Mouse (Mus musculus) lung, adult 2 months (tissue): ENCODE measurements around the gene Ccdc136. TPM values are rescaled to one million over a fixed set of nuclear protein-coding genes. Genes with fewer than 3 reads are reported as not detected.

Experiments used
- DNase-seq: peaks from one replicate; pipeline ENCODE4 v3.0.0; 2022
- H3K4me1 ChIP-seq: fragments of 200-500 bp; 2 replicates; pipeline ENCODE4 v1.6.1; 2011; ENCODE audit warnings: low read length; ENCODE audit not compliant: control insufficient read depth, insufficient read depth
- H3K4me3 ChIP-seq: fragments of 200-500 bp; replicated peaks from 2 replicates; pipeline ENCODE3; 2011; ENCODE audit warnings: low read depth, mild to moderate bottlenecking, control low read depth, low read length; ENCODE audit errors: extremely low read depth
- CTCF ChIP-seq: fragments of 200-500 bp; IDR thresholded peaks from 2 replicates; pipeline ENCODE4 v1.5.1; 2011; ENCODE audit warnings: mild to moderate bottlenecking, low read length, control low read depth; ENCODE audit not compliant: insufficient read depth
- POLR2A ChIP-seq: fragments of 200-500 bp; IDR thresholded peaks from 2 replicates; pipeline ENCODE4 v1.6.1; 2011; ENCODE audit warnings: low read depth, mild to moderate bottlenecking, control low read depth, low read length, borderline replicate concordance; ENCODE audit errors: extremely low read depth
- WGBS: fragments of 180-500 bp; shearing (Covaris S2); methylation state at CpG from one replicate; pipeline ENCODE4 v1.1.7; 2018; 5-methylcytosine and 5-hydroxymethylcytosine counted together
- polyA plus RNA-seq: library from polyadenylated mRNA; depleted of rRNA; stranded (reverse); fragments of >200 nt; gene quantifications from 2 replicates; pipeline ENCODE4 v1.2.3, GENCODE M21; 2012

Ccdc136 gene
- polyA plus RNA-seq, 1 experiment, result 3.2 TPM

DNA sequence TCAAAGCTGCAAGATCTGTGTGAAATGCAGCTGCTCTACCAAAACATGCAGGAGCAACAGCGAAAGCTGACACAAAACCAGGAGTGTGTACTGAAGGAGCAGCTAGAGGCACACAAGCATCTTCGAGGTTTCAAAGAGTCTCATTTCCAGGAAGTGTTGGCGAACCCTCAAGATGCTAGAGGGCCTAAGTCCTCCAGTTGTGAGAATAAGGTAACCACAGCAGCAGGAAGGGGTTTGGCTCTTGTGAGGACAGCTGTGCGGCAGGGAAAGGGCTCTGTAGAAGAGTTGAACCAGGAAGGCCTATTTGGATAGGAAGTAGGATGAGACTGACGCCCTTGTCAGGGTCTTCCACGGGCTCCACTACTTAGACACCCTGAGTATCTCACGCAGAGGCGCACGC lies 19.3 kb downstream of the Ccdc136 start:
- WGBS, result 62% methylated on average over 9 of the region's 9 CpGs
- Histone ChIP-seq H3K4me1 (no peaks in the 10 kb centered on the region), H3K4me3 (no peak overlapping the region)
- DNase-seq, result no peak
- TF ChIP-seq CTCF (no peak), POLR2A (no peak)

GRCm38 (mm10) chr6:29420596-29420995 lies 24.5 kb downstream of the Ccdc136 start:
- DNase-seq, result no peak
- H3K4me3 ChIP-seq, result no peak overlapping the region
- H3K4me1 ChIP-seq, result no peaks in the 10 kb centered on the region
- WGBS, result 69% methylated on average over 2 of the region's 2 CpGs
- no peak for TF ChIP-seq POLR2A
- TF ChIP-seq CTCF, result no peak

DNA sequence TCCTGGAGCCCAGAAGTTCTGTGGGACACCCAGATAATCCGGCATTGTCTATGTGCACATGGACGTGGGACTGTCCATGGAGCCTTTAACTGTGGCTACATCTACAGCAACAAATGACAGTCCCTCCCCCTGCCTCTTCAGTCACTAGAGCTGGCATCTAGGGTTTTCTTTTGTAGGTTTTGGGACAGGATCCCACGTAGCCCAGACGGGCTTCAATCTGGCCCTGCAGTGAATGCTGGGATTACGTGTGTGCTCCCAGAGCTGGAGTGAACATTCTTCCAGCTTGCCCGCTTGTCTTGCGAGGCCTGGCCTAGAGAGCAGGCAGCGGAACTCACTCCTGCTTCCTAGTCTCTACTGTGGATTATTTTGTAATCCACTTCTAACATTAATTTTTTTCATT lies 29.0 kb downstream of the Ccdc136 start:
- WGBS, result 88% methylated on average over 8 of the region's 8 CpGs
- no peak for DNase-seq
- Histone ChIP-seq H3K4me3 (no peak overlapping the region), H3K4me1 (no peaks in the 10 kb centered on the region)
- no peak for TF ChIP-seq POLR2A
- TF ChIP-seq CTCF, result no peak

- no peak overlapping the region for H3K4me3 ChIP-seq
- TF ChIP-seq CTCF (no peak), POLR2A (no peak)
- WGBS, result 72% methylated on average over 6 of the region's 6 CpGs
- no peak for DNase-seq
- no peaks in the 10 kb centered on the region for H3K4me1 ChIP-seq
These were observed 30.2 kb downstream of the Ccdc136 start for GRCm38 (mm10) chr6:29426331-29426730.

GRCm38 (mm10) chr6:29428171-29428570 lies 32.1 kb downstream of the Ccdc136 start:
- WGBS, result 56% methylated on average over 4 of the region's 4 CpGs
- TF ChIP-seq POLR2A, result no peak
- TF ChIP-seq CTCF, result no peak
- H3K4me3 ChIP-seq, result no peak overlapping the region
- H3K4me1 ChIP-seq, result peaks cover 3% of the 10 kb centered on the region; the same call in 1 of the 2 replicates
- DNase-seq, result no peak

GRCm38 (mm10) chr6:29430681-29431420 lies 34.7 kb downstream of the Ccdc136 start:
- 66% methylated on average over 15 of the region's 15 CpGs for WGBS
- no peak for DNase-seq

DNA sequence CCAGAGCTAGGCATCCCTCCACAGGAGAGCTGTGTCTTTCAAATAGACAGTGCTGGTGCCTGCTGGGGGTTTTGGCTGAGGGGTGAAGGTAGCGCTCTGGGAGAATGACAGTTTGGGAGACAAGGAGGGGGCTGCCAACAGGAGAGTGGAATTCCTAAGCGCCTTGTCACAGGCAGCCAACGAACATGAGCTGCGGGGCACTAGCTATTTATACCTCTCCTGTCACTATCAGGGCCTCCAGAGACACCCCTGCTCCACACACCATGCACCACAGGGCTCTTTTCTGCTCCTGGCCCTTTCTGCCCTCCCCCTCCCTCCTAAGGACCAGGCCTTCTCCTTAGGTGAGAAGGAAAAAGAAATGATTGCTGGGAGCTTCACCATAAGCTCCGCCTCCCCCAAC lies 35.4 kb downstream of the Ccdc136 start:
- 47% methylated on average over 5 of the region's 5 CpGs for WGBS
- TF ChIP-seq CTCF (no peak), POLR2A (no peak)
- Histone ChIP-seq H3K4me1 (peaks cover 10% of the 10 kb centered on the region; the same call in 1 of the 2 replicates), H3K4me3 (no peak overlapping the region)
- no peak for DNase-seq

More at GRCm38 (mm10) chr6:29430681-29431420, 34.7 kb downstream of the Ccdc136 start:
- TF ChIP-seq CTCF (no peak), POLR2A (no peak)
- H3K4me1 ChIP-seq, result peaks cover 10% of the 10 kb centered on the region; the same call in 1 of the 2 replicates
- no peak overlapping the region for H3K4me3 ChIP-seq

GRCm38 (mm10) chr6:29432156-29432555 lies 36.0 kb downstream of the Ccdc136 start:
- DNase-seq, result no peak
- TF ChIP-seq POLR2A, result no peak
- no peak for TF ChIP-seq CTCF
- Histone ChIP-seq H3K4me3 (no peak overlapping the region), H3K4me1 (peaks cover 10% of the 10 kb centered on the region; the same call in 1 of the 2 replicates)
- 42% methylated on average over 3 of the region's 3 CpGs for WGBS

DNA sequence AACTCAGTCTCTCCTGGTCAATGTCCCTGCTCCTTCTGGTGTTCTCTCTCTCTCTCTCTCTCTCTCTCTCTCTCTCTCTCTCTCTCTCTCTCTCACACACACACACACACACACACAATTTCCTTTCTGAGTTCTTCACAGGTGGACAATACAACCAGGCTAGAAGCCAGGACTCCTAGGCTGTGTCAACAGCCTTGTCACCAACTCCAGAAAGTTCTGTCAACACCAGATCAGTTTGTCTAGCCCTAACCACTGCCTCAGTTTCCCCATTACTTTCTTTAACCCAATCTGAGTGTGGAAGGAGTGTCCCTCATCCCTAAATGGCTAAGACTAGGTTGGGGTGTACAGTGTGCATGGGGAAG lies 36.5 kb downstream of the Ccdc136 start:
- Histone ChIP-seq H3K4me3 (peak overlapping the region; percentile 20), H3K4me1 (peaks cover 10% of the 10 kb centered on the region; the same call in 1 of the 2 replicates)
- no peak for TF ChIP-seq CTCF
- TF ChIP-seq POLR2A, result no peak
- DNase-seq, result no peak

GRCm38 (mm10) chr6:29433038-29433803 lies 37.1 kb downstream of the Ccdc136 start, which contains the start of gene Flnc:
Gene Flnc (plus strand): TSS chr6:29433256.
- WGBS, result under 1% methylated on average over 77 of the region's 77 CpGs
- peak; percentile 25 for DNase-seq
- TF ChIP-seq POLR2A (no peak), CTCF (no peak)
- peaks cover 10% of the 10 kb centered on the region; the same call in 1 of the 2 replicates for H3K4me1 ChIP-seq
- peak within 1 kb of the TSS; percentile 62 for H3K4me3 ChIP-seq
